Mouse (Mus musculus): Measurements from ENCODE around the gene Cdh5. TPM values are rescaled to one million over a fixed set of nuclear protein-coding genes. Genes with fewer than 3 reads are reported as not detected.
A peak's percentile ranks its signal among the peaks of the same experiment; 100 is the strongest.

The Cdh5 gene
- polyA plus RNA-seq, 1 experiment from 2014 or later, result 12.2 TPM

DNA sequence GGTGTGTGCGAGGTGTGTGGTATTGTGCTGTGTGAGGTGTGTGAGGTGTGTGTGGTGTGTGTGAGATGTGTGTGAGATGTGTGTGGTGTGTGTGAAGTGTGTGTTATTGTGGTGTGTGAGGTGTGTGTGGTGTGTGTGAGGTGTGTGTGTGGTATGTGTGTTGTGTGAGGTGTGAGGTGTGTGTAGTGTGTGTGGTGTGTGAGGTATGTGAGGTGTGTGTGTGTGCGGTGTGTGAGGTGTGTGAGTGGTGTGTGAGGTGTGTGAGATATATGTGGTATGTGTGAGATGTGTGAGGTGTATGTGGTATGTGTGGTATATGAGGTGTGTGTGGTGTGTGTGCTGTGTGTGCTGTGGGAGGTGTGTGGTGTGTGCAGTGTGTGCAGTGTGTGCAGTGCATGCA, 46.5 kb downstream of the Cdh5 start:
- WGBS, result 93% methylated on average over 2 of the region's 2 CpGs
- H3K4me3 ChIP-seq, result no peak overlapping the region
- H3K4me1 ChIP-seq, result no peaks in the 10 kb centered on the region
- DNase-seq (ENCODE audit: low spot score), result no peak
- H3K27me3 ChIP-seq (ENCODE audit: low read depth, poor library complexity, severe bottlenecking), result no peaks in the 10 kb centered on the region
- H3K36me3 ChIP-seq, result no peaks in the 10 kb centered on the region
- no peaks in the 10 kb centered on the region for H3K9me3 ChIP-seq (replicated peaks)
- no peak overlapping the region for H3K27ac ChIP-seq (replicated peaks)

DNA sequence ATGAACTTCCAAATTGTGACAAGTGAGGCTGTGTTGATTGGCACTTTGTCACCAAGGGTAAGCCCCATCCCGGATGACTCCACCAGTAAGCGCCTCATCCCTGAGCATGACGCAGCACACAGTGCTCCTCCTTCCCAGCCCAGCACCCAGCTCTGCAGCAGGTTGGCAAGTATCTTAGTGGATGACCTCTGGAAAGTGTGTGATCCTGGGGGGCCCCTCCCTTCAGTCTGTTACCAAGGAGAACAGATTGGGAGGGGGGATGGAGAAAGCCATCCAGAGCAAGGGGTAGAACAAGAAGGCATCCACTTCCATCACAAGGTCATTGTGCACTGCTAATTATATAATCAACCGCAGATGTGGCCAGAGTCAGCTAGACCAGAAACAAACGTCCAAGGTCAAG, 59.3 kb downstream of the Cdh5 start:
- DNase-seq (ENCODE audit: low spot score), result peak; percentile 11
- no peaks in the 10 kb centered on the region for H3K36me3 ChIP-seq
- WGBS, result 80% methylated on average over 5 of the region's 5 CpGs

DNA sequence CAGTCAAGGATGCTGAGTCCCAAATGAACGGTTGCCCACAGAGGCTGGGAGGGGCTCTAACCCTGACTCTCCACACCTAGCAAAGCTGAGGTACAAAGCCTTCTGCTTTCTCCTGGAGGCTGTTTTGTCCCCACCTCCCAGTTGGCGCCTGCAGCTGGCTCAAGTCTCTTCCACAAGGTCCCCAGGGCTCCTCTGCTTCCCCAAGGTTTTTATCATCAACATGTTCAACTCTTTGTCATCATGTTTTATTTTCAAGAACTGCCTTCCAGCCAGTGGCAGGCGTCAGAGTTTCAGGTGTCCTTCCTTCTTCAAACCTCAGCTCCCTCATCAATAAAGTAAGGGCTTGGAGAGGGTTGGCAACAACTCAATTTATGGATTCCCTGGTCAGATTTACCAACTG, 68.0 kb downstream of the Cdh5 start:
- 77% methylated on average over 3 of the region's 3 CpGs for WGBS
- Histone ChIP-seq H3K4me3 (no peak overlapping the region), H3K9me3 (replicated peaks) (no peaks in the 10 kb centered on the region), H3K4me1 (peaks cover 21% of the 10 kb centered on the region), H3K27me3 (ENCODE audit: low read depth, poor library complexity, severe bottlenecking) (peaks cover 59% of the 10 kb centered on the region), H3K36me3 (no peaks in the 10 kb centered on the region), H3K27ac (replicated peaks) (no peak overlapping the region)
- no peak for DNase-seq (ENCODE audit: low spot score)

More for the DNA sequence above, 59.3 kb downstream of the Cdh5 start:
- Histone ChIP-seq H3K27me3 (ENCODE audit: low read depth, poor library complexity, severe bottlenecking) (no peaks in the 10 kb centered on the region), H3K4me3 (no peak overlapping the region), H3K4me1 (no peaks in the 10 kb centered on the region), H3K9me3 (replicated peaks) (no peaks in the 10 kb centered on the region), H3K27ac (replicated peaks) (no peak overlapping the region)

DNA sequence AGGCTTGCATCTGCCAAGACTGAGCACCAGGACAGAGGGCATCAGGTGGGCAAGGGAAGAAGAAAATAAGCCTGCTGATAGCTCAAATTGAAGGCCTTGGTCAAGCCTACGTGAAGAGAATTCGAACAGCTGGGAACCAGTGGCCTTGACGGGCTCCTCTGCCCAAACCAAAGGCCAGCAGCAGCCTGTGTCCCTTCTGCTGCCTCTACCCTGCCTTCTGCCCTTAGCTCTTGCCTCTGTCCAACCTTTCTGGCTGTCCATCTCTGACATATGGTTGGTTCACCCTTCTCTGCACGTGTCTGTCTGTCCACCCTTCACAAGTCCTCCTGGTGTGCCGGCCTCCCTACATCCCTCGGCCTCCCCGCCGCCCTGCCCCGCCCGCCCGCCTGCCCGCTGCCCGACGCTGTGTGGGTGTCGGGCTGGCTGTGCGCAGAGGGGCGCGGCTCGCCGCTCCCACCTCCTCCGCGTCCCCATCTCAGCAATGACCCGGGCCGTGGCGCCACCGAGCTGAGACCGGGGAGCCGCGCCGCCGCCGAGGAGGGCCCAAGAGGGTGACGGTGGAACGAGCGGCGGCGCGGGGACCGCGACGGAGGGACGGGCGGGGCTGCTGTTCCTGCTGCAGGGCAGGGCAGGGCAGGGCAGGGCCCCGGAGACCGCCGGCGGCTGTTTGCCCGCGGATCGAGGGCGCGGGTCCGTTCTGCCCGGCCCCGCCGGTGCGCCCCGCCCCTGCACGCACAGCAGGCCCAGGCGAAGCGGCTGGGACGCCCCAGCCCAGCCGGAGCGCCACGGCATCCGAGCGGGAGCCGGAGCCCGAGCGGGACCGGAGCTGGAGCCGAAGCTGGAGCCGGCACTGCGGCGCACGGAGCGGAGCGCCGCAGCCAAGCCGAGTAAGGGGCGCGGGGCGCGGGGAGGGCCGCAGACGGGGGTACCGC, 69.0 kb downstream of the Cdh5 start, which contains the start of gene Bean1:
TSS of gene Bean1 (plus strand) at position 325 of the 932 bp plus-strand sequence.
- 1% methylated on average over 87 of the region's 87 CpGs for WGBS
- H3K27me3 ChIP-seq (ENCODE audit: low read depth, poor library complexity, severe bottlenecking), result peaks cover 59% of the 10 kb centered on the region
- peak; percentile 61 for DNase-seq (ENCODE audit: low spot score)

DNA sequence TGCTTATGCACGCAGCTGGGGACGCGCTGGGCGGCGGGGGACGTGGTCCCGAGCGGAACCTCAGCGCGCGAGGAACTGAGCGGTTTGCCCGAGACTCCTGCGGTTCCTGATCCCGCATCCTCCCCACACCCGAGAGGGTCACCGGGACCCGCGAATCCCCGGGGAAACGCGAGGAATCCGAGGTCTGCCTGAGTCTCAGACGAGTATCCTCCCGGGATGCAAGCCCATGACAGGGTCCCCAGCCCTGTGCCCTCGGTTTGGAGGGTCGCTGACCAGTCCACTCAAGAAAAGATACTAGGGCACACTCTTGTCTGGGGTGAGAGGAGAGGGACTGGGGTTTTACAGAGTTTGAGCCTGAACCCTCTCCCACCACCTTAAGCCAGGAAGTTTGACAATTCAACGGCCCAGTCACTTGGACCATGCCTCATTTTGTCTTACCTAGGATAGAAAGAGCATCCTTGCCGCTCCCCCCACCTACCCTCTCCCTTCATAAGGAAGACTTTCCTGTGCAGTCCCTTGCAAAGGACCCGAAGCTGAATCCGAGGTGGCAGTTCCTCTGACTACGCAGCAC, 69.7 kb downstream of the Cdh5 start:
- DNase-seq (ENCODE audit: low spot score), result no peak
- H3K27me3 ChIP-seq (ENCODE audit: low read depth, poor library complexity, severe bottlenecking), result peaks cover 59% of the 10 kb centered on the region
- 4% methylated on average over 32 of the region's 32 CpGs for WGBS
- no peaks in the 10 kb centered on the region for H3K36me3 ChIP-seq
- peak overlapping the region; percentile 79 for H3K4me3 ChIP-seq
- H3K9me3 ChIP-seq (replicated peaks), result no peaks in the 10 kb centered on the region
- H3K4me1 ChIP-seq, result peaks cover 21% of the 10 kb centered on the region
- H3K27ac ChIP-seq (replicated peaks), result peak overlapping the region; percentile 83

More for the DNA sequence above, 69.0 kb downstream of the Cdh5 start, which contains the start of gene Bean1:
- Histone ChIP-seq H3K27ac (replicated peaks) (peak within 1 kb of the TSS; percentile 83), H3K36me3 (no peaks in the 10 kb centered on the region), H3K4me1 (peaks cover 21% of the 10 kb centered on the region), H3K9me3 (replicated peaks) (no peaks in the 10 kb centered on the region), H3K4me3 (peak within 1 kb of the TSS; percentile 79)

DNA sequence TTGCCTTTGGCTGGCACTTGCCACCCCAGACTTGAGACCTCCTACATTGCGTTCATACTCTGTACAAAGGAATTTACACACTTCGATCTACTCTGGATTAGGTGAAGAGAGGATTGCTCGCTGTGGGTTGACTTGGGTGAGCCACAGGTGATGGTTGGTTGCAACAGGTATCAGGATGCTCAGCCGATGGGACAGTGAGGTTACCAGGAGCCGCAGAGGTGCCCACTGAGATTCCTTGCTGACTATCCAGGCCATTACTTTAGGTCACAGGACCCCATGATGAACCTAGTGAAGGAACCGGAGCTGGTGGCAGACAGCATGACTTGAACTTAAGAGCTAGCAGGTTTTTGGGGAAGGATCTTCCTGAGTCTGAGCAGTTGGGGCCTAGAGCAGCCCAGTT, 71.0 kb downstream of the Cdh5 start:
- Histone ChIP-seq H3K4me1 (peaks cover 26% of the 10 kb centered on the region), H3K27ac (replicated peaks) (no peak overlapping the region), H3K4me3 (no peak overlapping the region), H3K9me3 (replicated peaks) (no peaks in the 10 kb centered on the region), H3K27me3 (ENCODE audit: low read depth, poor library complexity, severe bottlenecking) (peaks cover 59% of the 10 kb centered on the region), H3K36me3 (no peaks in the 10 kb centered on the region)
- DNase-seq (ENCODE audit: low spot score), result no peak
- WGBS, result 88% methylated on average over 6 of the region's 6 CpGs

DNA sequence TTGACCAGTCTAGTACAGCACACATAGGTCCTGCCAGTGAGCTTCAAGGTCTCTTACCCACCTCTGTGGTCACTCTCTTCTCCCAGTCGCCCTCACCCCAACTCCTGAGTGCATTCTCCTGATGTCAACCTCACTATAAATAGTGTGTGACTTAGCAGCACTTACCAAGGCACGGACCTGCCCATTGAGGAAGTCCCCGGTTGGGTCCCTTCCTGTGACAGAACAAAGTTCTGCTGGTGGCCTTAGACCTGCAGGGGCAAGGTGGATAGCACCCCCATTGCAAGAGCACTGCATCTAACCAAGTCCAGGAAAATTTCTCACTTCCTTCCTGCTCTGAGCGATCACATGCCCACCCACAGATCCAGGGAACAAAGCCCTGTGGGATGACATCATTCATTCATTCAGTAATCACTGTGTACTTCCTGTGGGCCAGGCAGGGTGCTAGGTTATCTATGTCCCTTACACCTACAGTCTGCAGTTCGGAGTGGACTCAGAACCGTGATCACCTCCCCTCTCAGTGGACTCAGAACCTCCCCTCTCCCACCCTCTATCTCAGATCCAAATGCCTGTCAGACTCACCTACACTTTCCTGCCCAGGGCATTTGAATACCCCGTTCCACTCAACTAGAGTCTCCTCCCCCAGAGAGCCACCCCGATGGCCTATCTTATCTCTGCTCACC, 74.6 kb downstream of the Cdh5 start:
- Histone ChIP-seq H3K36me3 (no peaks in the 10 kb centered on the region), H3K9me3 (replicated peaks) (no peaks in the 10 kb centered on the region), H3K27me3 (ENCODE audit: low read depth, poor library complexity, severe bottlenecking) (peaks cover 35% of the 10 kb centered on the region), H3K4me1 (peaks cover 25% of the 10 kb centered on the region), H3K4me3 (no peak overlapping the region), H3K27ac (replicated peaks) (no peak overlapping the region)
- DNase-seq (ENCODE audit: low spot score), result no peak
- 84% methylated on average over 8 of the region's 8 CpGs for WGBS

DNA sequence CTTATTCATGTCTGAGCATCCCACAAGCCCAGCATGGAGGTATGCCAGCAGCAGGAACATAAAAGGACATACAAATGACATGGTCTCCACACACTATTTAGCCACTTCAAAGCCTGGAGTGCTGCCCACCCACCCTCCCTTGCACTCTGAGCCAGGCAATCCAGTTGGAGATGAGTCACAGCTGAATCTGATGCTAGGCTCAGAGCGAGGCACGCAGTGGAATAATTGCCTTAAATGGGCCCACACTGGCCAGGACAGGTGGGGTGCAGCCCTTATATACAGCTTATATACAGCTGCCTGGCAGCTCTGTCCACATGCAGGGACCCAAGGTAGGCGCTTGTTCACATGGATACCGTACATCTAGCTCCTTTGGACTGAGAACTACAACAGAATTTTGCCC, 75.6 kb downstream of the Cdh5 start:
- DNase-seq (ENCODE audit: low spot score), result no peak
- Histone ChIP-seq H3K4me1 (peaks cover 19% of the 10 kb centered on the region), H3K27ac (replicated peaks) (no peak overlapping the region), H3K27me3 (ENCODE audit: low read depth, poor library complexity, severe bottlenecking) (peaks cover 24% of the 10 kb centered on the region), H3K9me3 (replicated peaks) (no peaks in the 10 kb centered on the region), H3K36me3 (no peaks in the 10 kb centered on the region), H3K4me3 (no peak overlapping the region)
- 84% methylated on average over 4 of the region's 4 CpGs for WGBS

DNA sequence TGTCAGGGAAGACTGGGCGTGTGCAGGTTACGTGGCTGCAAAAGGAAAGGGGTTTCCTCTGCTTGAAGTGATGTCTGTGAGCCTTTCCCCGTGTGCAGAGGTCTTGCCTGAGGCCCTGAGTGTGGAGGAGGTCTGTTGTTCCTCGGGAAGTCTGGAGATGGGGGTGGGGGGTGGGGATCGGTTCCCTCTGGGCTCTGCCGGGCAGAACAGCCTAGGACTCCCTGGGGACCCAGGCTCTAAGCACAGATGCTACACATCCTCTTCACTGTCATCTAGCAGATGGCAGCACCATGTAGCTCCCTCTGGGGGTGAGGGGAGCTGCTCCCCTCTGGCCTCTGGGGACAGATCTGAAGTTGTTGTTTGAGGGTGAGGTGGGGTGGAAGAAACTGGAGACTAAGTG, 83.5 kb downstream of the Cdh5 start:
- H3K36me3 ChIP-seq, result no peaks in the 10 kb centered on the region
- no peak overlapping the region; the same call in 1 of the 2 replicates for H3K27ac ChIP-seq (replicated peaks)
- no peaks in the 10 kb centered on the region for H3K9me3 ChIP-seq (replicated peaks)
- H3K4me1 ChIP-seq, result peaks cover 15% of the 10 kb centered on the region
- H3K27me3 ChIP-seq (ENCODE audit: low read depth, poor library complexity, severe bottlenecking), result no peaks in the 10 kb centered on the region
- DNase-seq (ENCODE audit: low spot score), result no peak
- 36% methylated on average over 6 of the region's 6 CpGs for WGBS
- H3K4me3 ChIP-seq, result no peak overlapping the region

DNA sequence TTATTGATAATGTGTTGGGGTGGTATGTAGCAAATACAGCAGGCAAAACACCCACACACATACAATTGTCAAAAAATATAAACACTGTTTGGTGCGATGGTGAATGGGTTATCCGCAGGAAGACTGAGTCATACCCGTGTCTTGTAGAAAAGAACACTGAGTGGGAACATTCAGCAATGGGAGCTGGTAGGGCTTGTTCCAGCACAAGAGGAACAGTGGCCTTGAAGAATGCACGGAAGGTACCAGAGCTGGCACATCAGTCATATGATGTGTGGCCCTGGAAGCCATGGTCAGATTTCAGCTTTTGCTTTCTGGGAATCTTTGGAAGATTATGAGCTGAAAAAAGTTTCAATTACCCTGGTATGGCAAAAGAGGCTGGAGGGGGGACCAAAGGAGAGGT, 85.4 kb downstream of the Cdh5 start:
- H3K4me1 ChIP-seq, result peaks cover 18% of the 10 kb centered on the region
- no peak overlapping the region for H3K4me3 ChIP-seq
- H3K36me3 ChIP-seq, result no peaks in the 10 kb centered on the region
- 91% methylated on average over 4 of the region's 4 CpGs for WGBS
- no peak for DNase-seq (ENCODE audit: low spot score)
- H3K27ac ChIP-seq (replicated peaks), result no peak overlapping the region
- no peaks in the 10 kb centered on the region for H3K27me3 ChIP-seq (ENCODE audit: low read depth, poor library complexity, severe bottlenecking)
- H3K9me3 ChIP-seq (replicated peaks), result no peaks in the 10 kb centered on the region

DNA sequence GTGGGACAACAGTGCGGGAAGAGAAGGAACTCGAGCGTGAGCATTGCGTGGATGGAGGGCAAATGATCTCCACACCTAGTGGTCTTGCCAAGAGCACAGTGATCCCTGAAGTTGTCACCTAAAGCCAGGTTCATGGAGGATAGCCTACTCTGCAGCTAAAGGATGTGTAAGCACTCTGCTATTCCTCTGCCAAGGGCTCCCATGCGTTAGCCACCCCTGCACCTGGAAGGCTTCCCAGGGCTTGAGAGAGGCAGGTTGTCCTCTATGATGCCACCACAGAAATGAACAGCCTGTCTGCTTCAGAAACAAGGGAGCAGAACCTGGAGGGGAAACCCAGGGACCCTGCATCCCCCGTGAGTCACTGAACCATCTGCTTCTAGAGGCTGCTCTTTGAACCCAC, 86.2 kb downstream of the Cdh5 start:
- peaks cover 19% of the 10 kb centered on the region for H3K4me1 ChIP-seq
- no peaks in the 10 kb centered on the region for H3K36me3 ChIP-seq
- H3K27me3 ChIP-seq (ENCODE audit: low read depth, poor library complexity, severe bottlenecking), result no peaks in the 10 kb centered on the region
- WGBS, result 89% methylated on average over 6 of the region's 6 CpGs
- no peak for DNase-seq (ENCODE audit: low spot score)
- H3K4me3 ChIP-seq, result no peak overlapping the region
- H3K9me3 ChIP-seq (replicated peaks), result no peaks in the 10 kb centered on the region
- no peak overlapping the region for H3K27ac ChIP-seq (replicated peaks)

DNA sequence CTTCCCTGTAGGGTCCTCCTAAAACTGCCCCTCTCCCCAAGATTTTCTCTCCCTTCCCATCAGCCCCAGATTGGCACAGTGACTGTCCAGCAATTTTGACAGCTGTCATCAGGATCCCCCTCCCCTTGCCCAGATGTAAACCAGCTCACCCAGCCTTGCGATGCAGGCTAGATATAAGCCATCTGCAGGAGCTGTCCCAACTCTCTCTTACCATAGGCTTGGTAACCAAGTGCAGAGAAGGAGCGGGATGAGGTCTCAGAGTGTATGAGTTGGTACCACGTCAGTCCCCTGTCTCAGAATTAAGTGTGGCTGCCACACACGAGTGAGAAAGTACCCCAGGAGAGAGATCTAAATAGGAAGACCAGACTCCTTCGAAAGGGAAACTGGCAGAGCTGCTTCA, 87.0 kb downstream of the Cdh5 start:
- no peak for DNase-seq (ENCODE audit: low spot score)
- Histone ChIP-seq H3K4me1 (peaks cover 19% of the 10 kb centered on the region), H3K27ac (replicated peaks) (no peak overlapping the region), H3K4me3 (no peak overlapping the region), H3K9me3 (replicated peaks) (no peaks in the 10 kb centered on the region), H3K36me3 (no peaks in the 10 kb centered on the region), H3K27me3 (ENCODE audit: low read depth, poor library complexity, severe bottlenecking) (no peaks in the 10 kb centered on the region)
- 74% methylated on average over 5 of the region's 5 CpGs for WGBS

Data from midbrain, embryonic 10.5 days (tissue).